Mouse (Mus musculus) WW6 (cell line): ENCODE results near the gene Inafm2.

Source experiments
- DNase-seq: peaks from one replicate; pipeline ENCODE4 v3.0.0-alpha.2; 2013; ENCODE audit warnings: low read depth, low spot score

The Inafm2 gene

DNA sequence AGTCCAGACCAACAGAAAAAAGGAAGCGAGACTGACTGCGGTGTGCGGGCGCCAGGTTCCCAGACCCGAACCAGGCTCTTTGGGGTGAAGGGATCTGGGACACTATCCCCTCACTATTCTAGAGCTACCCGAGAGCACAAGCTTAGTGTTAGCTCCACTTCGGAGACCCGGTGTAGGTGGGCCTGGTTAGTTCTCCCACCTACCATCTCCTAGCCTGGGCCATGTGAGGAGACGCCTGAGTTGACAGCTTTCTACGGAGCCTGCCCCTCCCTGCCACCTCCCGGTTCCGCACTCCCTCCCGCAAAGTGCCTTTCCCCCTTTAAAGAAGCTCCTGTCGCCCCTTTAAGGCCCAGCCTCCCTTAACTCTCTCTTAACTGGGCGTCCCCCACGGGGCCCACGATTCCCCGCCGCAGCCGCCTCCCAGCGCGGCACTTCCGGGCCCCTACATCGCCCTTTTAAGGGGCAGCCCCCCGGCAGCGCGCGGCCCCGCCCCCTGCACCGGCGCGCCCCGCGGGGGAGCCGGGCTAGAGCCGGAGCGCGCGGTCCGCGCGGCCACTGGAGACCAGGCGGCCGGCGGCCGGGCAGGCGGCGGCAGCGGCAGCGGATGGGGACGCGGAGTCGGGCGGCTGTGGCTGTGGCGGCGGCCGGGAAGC lies at the start of gene Inafm2:
TSS of gene Inafm2 (plus strand) at position 527 of the 653 bp plus-strand sequence.
- no peak for DNase-seq

- DNase-seq, result no peak
Measured at GRCm38 (mm10) chr2:118696451-118697308, 48.9 kb upstream of the Inafm2 start.

GRCm38 (mm10) chr2:118697311-118697877 lies 48.2 kb upstream of the Inafm2 start:
- DNase-seq, result no peak

DNA sequence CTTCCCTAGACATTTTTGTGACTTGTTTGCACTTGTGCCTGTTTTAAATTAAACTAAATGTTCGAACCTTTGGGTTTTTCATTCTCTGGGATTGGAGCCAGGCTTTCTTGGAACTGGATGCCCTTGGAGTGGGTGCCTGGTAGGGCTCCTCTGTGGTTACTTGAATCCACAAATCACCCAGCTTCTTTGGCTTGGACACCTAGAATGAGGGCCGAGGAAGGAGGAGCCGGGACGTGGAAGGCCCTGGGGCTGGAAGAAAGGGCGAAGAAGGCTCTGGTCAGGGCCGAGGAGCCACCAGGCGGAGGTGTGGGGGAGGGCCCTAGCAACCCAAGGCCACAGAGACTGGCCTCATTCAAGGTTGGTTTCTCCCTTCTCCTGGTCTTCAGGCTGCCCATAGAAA lies 47.6 kb upstream of the Inafm2 start:
- no peak for DNase-seq

DNA sequence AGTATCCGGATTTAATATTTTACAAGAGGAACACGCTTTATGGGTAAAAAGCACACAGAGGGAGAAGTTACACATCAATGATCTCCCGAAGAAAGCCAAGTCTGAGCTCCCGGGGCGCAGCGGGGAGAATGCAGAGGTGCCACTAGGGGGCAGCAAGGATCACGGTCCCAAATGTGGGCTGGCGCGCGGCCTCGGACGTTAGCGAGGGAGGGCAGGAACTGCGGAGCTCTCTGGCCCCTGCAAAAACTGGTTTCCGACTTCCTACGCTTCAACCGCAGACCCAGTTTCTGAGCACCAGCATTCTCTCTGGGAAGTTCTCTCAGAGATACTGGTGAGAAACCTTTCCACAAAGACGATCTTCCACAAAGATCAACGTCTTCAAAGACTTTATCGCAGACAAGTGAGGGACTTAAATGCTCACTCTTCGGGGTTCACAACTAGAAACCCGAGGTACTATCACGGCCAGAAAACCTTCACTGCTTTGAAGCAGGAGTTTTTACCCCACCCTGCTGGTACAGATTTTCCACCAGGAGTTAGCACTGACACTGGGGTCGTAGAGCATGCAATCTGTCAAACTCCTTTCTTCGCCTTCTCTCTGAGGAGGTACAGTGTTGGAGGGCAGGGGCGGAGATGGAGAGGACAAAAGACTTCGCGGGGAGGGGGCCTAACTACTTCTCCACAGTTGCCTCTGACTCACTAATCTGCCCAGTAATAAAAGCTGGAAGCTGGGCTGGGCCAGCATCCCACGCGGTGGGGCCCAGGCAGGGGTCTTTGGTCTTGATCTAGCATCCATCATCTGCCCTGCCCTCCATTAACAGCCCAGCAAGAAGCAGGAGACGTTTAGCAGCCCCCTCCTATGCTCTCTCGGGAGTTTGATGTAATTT lies 45.1 kb upstream of the Inafm2 start:
- no peak for DNase-seq

- DNase-seq, result no peak
Measured at GRCm38 (mm10) chr2:118701161-118701560, 44.4 kb upstream of the Inafm2 start.

DNA sequence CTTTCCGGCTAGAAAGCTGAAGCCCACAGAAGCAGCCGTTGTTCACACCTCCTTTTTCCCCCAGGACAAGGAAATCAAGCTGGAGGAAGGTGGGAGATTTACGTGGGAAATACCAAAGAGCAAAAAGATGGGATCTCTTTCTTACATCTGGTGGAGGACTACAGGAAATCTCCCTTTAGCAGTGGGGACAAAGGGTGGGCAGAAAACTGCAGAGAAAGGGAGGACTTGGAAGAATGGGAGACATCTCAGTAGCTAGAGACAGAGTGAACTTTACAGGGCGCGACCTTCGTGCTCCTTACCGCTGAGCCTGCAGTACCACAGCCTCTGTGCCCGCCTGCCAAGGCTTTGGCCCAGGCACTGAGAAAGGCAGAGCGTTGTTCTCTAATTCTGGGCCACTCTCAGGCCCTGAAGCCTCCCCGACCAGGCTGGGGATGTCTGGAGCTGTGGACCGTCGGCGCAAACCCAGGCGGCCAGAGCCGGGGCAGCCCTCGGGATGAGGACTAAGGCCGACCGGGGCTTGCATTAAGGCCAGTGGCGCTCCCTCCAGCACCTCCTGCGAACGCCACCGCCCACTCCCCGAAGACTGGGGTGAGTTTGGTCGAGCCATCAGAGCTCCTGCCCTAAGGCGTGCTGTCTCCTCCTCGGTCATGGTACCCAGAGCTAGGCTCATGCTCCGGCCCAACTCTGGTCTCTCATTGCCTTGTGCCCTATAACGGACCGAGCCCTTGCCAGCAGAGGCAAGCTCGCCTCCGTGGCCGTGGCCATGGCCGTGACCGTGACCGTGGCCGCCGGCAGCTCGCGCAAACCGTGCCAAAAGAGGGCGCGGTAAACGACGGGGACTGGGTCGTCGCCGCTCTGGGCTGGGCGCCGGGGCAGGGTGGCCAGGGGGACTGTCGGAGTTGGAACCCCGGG lies 43.3 kb upstream of the Inafm2 start:
- DNase-seq, result no peak

- DNase-seq, result no peak
Measured at GRCm38 (mm10) chr2:118702883-118703761, 42.4 kb upstream of the Inafm2 start.

DNA sequence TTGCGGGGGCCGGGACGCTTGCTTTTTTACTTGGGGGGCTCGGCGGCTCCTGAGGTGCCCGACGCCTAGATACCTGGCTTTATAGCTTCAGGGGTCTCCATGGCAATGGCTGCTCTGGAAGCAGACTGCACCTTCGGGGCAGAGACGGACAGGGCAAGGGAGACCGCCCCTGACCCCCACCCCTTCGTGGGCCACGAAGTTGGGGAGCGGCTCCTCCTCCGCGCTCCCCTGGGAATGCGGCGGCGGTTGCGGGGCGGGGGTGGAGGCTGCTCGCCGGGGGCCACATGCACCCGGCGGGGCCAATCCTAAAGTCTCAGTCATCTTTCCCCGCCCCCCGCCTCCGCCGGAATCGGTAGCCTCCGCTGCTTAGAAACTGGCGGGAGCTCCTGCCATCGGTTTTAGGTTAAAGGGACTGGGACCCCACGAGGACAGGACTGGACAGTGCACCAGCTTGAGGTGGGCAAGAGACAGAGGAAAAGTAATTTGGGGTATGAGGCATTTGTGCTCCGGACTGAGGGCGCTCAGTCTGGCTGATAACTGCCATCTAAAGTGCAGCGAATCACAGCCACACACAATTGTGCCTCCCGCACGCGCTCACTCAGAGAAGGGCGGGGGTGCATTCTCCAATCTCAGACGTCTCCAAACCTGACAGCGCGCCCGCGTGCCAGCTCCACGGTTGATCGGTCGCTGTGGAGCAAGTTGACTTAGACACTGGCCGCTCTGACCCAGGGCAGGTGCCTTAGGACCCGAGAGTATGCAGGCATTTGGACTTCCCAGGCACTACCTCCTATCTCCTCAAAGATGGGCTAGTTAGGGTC lies 41.4 kb upstream of the Inafm2 start, which contains the start of gene Ankrd63:
TSS of gene Ankrd63 (minus strand) at position 51 of the 818 bp plus-strand sequence.
- no peak for DNase-seq

GRCm38 (mm10) chr2:118706436-118706835 lies 39.1 kb upstream of the Inafm2 start:
- DNase-seq, result no peak

DNA sequence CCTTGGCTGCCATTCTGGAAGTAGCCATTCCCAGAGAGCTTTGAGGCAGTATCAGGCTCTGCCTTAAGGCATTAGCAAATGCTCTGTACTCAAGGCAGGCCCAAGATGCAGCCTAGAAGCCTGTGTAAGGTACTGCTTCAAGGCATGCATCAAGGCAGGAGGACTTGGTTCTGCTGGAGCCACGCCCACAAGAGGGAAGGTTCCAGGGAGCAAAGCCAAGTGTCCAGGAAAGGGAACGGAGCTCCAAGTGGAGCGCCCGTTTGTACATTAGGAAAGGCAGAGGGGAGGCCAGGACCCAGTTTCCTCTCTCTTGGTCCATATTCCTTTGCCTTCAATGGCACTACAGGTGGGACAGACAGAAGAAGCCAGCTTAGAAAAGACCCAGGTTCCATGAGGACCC lies 37.1 kb upstream of the Inafm2 start:
- no peak for DNase-seq

DNA sequence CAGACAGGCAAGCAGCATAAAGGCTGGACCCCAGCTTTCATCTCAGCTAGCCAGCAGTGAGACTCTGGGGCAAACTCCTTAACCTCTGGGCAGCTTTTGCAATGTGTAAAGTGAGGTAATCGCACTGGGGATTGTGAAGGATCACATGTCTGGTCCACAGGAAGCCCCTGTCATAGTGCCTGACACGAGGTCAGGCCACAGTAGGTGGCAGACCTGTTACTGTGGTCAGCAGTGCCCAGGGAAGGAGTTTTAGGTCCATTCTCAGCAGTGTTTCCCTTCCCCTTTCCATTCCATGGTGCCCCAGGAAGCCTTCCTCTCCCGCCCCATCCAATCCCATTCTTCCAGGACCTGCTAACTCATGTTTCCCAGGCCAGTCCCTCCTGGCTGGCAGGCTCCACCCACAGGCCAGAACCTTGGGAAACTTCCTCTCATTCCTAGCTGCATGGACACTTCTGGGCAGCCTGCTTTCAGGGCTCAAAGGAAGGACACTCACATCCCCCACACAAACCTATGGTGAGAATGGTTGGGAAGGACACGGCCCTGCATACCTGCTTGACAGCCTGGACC lies 35.8 kb upstream of the Inafm2 start:
- DNase-seq, result no peak

- no peak for DNase-seq
Measured at GRCm38 (mm10) chr2:118711038-118711494, 34.5 kb upstream of the Inafm2 start.

DNA sequence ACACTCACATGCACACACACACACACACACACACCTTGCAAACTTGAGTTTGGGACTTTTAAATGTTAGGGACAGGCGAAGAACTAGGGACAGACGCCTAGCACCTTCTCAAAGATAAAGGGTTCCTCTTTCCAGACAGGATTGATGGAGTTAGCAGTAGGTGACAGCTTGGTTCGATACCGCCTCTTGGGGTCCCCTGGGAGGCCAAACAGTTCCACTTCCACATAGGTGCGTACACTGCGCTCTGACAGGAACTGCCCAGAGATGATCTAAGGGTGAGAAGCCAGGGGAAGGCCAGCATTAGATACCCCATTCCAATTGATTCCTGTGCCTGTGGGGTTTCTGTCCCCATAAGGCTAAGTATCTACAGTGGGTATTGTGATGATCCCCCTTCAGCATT lies 31.9 kb upstream of the Inafm2 start:
- DNase-seq, result no peak

- no peak for DNase-seq
Measured at GRCm38 (mm10) chr2:118714230-118714629, 31.3 kb upstream of the Inafm2 start.

DNA sequence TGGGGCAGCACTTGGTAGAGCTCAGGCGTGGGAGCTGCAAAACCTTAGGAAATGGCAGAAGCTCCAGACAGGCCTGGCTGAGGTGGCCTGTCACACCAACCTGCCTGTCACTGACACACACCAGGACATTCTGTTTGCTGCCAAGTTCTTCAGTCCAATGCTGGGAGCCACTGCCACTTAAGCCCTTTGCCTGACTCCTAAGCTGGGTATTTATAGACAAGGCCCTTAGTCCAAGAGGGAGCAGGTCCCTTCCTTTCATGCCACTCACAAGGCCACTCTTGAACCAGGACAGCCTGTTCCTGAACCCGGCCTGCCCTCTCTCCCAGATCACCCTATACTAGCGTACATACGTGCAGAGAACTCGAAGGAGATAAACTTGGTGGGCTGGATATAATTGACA lies 28.9 kb upstream of the Inafm2 start:
- no peak for DNase-seq

DNA sequence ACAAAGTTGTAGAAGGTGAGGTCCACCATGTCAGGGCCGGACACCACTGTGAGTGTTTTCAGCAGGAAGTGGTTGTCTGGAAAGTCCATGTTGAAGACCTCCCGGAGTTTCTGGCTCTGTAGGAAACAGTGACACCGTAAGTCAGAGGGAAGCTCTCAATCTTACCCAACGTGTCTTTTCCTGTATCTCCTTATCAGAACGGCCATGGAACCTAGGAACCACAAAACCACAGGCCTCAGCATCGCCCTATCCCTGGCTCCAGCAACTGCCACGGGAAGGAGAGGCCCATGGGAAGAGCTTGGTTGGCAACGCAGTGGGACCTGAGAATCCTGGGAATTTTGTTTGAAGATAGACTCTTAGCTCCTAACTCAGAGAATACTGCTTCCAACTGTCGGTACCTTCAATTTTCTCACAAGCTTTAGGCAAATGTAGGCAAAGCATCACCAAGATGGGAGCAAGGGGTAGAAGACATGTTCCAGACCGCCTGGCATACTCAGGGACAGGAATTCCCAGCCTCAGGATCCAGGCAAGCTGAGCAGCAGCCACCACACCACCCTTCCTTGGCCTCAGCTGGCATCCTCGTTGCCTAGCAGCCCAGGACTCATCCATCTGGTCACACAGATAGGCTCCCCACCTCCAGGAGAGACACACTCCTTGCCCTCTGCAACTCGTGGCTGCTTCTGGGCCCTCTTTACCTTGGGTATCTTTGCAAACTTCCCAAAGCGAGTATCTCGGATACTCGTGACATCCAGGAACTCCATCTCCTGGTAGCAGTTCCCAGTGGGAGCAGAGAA lies 21.7 kb upstream of the Inafm2 start:
- DNase-seq, result no peak
